Mouse (Mus musculus): ENCODE measurements around the gene Nupr1.

- TF ChIP-seq GATA1 (IDR thresholded peaks at IDR 0.05; ENCODE audit: borderline replicate concordance, low read length) (no peak), FLI1 (IDR thresholded peaks at IDR 0.05; ENCODE audit: low read length) (no peak)
These were observed 22.9 kb downstream of the Nupr1 start for GRCm38 (mm10) chr7:126607796-126608195.
